Mouse (Mus musculus): ENCODE results near the gene Msx2. TPM values are rescaled to one million over a fixed set of nuclear protein-coding genes. Genes with fewer than 3 reads are reported as not detected.

The Msx2 gene
- total RNA-seq, 1 experiment from 2014 or later, result not detected

DNA sequence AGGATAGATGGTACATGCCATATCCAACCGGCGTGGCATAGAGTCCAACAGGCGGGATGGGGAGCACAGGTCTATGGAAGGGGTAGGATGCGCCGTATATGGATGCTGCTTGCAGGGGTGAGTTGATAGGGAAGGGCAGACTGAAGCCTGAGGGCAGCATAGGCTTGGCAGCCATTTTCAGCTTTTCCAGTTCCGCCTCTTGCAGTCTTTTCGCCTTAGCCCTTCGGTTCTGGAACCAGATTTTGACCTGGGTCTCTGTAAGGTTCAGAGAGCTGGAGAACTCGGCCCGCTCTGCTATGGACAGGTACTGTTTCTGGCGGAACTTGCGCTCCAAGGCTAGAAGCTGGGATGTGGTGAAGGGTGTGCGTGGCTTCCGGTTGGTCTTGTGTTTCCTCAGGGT lies 4.7 kb downstream of the Msx2 start:
- ATAC-seq (replicated peaks; ENCODE audit: insufficient number of reproducible peaks, low FRiP score, low TSS enrichment, poor library complexity, severe bottlenecking), result no peak

DNA sequence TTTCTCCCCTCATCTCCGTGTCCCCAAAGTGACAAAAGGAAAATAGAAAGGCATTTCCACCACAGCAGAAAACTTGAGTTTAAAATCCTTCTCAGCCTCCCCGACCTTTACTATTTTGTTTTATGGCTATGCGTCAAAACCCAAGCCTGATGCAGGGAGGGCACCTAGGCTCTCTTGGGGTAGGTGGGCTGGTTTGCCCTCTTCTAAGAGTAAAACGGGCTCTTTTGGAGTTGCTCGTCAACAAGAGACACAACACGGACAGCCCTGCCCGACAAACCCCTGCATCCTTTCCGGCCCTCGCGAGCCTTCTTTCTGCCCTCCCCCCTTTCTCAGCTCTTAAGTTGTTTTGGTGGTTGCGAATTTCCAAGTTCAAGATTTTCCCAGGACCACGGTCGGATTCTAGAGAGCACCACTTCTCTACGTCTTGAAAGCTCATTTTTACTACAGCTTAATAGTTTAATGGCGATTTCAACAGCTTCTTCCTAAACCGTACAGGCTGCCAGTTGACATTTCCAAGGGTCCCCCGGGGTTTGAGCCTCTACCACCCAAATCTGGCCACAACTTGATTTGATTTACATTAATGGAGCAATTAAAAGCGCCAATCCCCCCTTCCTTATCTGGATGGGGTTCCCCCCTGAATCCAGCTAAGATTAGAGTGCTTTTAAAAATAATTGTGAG lies 6.5 kb downstream of the Msx2 start:
- no peak for ATAC-seq (replicated peaks; ENCODE audit: insufficient number of reproducible peaks, low FRiP score, low TSS enrichment, poor library complexity, severe bottlenecking)

DNA sequence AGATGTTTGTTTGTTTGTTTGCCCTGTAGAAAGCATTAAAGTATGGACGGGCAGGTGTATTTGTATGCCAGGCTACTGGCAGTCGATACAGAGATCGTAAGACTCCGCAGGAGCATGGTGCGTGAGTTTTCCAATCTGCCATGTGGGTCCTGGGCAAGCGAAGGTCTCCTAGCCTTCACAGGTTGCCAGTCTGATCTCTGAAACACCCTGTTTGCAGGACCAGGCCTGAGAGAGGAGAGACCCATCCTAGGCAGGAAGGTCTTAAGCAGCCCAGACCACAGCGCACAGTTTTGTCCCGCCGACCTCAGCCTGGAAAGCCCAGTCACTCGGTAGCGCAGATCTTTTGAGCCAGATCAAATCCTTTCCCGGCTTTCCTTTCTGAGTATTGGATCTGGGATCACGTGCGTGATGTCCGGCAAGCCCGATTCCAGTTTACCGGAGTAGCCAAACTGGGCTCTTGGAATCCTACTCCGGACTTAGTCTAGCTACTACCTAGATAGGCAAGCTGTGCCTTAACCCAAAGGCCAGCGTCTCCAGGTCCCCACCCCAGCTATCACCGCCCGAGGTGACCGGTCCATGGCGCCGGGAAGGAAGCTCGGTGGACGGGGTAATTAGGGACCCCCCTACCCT lies 7.6 kb downstream of the Msx2 start:
- no peak for ATAC-seq (replicated peaks; ENCODE audit: insufficient number of reproducible peaks, low FRiP score, low TSS enrichment, poor library complexity, severe bottlenecking)

DNA sequence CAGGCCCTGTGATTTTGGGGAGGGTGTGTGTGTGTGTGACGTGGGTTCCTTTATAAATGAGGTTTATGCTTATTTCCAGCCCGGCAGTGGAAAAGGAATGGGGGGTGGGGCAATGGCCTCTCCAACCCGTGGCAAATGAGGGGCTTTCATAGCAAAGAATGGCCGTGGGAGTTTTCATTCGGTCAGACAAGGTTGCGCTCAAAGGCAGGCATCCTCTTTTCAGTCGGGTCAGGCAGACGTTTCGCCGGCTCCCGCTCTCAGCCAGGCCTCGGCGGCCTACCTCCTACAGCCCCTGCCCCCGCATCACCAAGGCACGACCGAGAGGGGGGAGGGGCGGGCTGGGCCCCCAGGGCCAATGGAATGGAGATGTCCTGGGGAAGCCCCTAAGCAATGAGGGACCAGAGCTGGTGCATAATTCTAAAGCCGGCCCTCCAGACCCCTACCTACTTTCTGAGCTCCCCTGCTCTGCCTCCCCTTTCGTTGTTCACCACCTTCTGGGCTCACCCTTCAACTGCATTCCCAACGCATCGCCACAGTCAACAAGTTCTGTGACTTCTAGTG lies 8.4 kb downstream of the Msx2 start:
- ATAC-seq (replicated peaks; ENCODE audit: insufficient number of reproducible peaks, low FRiP score, low TSS enrichment, poor library complexity, severe bottlenecking), result no peak

DNA sequence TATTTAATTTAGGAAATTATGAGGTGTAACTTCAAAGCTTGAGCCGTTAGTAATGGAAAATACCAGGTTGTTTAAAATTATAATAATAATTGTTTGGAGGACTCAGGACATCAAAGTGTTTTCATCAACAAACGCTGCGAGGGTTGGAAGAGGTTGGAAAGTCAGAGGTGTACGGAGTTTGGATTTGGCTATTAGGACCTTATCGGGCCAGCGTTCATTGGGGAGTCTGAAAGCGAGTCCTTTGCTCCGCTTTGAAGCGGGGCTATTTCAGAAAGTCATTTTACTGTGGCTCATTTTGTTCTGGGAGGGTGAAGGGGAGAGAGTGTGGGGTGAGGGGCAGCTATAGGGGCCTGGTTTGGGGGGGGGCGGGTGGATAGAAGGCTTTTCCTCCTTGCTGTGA lies 8.9 kb downstream of the Msx2 start:
- ATAC-seq (replicated peaks; ENCODE audit: insufficient number of reproducible peaks, low FRiP score, low TSS enrichment, poor library complexity, severe bottlenecking), result no peak

DNA sequence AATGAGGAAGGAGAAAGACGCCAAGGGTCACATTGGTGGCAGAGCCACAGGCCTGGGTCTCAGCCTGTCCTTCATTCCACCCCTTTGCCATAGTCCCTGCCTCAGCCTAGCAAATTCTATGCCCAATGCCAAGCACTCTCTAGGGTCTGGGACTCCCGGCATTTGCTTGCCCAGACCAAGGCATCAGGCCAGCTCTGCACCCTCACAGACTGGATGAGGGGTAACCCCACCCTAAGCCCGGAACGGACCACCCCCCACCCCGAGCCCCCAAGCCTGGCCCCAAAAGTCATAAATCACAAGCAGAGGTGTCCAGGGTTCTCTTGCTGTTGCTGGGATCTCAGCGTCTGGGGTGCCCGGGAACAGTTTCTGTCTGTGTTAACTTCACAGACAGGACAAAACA lies 9.8 kb downstream of the Msx2 start:
- no peak for ATAC-seq (replicated peaks; ENCODE audit: insufficient number of reproducible peaks, low FRiP score, low TSS enrichment, poor library complexity, severe bottlenecking)

DNA sequence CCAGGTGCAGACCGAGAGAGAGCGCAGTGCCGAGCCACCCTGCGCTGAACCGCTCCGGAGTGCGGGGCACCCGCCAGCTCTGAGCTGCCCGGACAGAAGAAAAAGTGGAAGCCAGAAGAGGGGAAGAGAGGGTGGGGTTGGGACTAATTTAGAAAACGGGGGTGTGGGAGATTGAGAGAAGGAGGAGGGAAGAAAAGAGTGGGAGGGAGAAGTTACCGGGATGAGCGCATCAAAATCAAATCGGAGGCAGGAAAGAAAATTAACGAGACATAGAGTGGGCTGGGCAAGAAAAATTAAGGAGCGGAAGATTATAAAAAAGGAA lies 10.3 kb downstream of the Msx2 start:
- no peak for ATAC-seq (replicated peaks; ENCODE audit: insufficient number of reproducible peaks, low FRiP score, low TSS enrichment, poor library complexity, severe bottlenecking)

DNA sequence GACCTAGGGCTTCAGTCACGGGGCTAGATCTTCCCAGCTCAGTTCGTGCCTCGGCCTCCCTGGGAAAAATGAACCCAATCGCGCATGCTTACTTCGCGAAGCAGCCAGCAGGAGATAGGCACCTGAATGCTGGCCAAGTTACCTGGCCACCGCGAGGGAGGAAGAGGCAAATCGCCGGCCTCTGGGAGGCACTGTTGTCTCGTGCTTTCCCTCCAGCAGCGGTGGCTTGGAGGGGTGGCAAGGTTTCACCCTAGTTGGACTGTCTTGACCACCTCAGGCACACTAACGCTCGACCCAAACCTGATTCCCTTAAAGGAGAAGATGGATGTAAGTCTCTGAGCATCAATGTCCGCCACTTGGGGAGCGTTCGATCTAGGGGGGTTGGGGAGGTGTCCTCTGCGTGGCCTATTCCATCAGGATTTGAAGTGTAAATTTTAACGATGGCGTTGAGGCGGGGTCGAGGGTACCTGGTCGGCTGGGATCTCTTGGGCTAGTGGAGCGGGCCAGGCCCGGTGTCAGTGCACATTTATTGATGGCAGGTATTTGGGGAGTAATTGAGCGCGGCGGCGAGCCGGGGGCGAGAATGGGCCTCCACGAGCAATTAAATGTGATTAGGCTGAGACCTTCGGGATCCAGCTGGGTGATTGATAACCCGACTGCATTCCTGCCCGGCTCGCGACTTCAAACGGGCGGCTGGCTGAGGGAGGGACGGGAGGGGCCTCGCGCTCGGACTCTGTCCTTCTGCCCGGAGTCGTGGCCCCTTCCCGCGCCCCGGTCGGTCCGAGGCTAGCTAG lies 10.8 kb downstream of the Msx2 start:
- no peak for ATAC-seq (replicated peaks; ENCODE audit: insufficient number of reproducible peaks, low FRiP score, low TSS enrichment, poor library complexity, severe bottlenecking)

DNA sequence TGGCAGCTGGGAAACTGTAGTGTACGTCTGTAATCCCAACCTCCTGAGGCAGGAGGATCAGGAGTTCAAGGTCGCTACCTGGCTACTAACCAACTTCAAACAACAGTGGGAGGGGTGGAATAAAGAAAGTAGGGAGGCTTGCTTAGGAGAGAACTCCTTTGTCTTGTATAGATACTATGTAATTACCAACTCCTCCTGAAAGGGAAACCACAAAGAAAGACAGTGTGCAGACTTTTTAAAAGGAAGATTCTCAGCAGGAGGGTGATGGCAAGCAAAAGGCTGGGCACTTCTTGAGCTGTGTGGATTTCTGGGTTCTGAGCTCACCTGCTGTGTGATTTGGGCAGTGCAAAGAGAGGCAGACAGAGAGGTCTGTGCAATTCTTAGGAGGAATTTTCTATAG lies 11.5 kb downstream of the Msx2 start:
- ATAC-seq (replicated peaks; ENCODE audit: insufficient number of reproducible peaks, low FRiP score, low TSS enrichment, poor library complexity, severe bottlenecking), result no peak

DNA sequence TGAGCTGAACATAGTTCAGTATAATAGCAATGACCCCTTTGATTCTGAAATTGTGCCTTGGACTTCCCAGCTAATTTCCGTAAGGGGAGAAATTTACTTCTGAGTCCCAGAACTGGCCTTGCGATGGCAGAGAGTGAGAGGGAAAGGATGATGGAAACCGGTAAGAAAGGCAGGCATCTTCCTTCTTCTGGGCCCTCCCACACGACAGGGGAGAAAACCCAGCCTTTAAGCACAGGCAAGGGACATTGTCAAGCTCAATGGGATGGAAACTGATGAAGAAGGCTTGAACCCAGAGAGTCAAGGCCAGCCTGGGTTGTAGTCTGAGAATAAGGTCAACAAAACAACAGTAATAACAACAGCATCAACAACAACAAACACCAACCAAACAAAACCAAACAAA lies 14.1 kb downstream of the Msx2 start:
- ATAC-seq (replicated peaks; ENCODE audit: insufficient number of reproducible peaks, low FRiP score, low TSS enrichment, poor library complexity, severe bottlenecking), result no peak

DNA sequence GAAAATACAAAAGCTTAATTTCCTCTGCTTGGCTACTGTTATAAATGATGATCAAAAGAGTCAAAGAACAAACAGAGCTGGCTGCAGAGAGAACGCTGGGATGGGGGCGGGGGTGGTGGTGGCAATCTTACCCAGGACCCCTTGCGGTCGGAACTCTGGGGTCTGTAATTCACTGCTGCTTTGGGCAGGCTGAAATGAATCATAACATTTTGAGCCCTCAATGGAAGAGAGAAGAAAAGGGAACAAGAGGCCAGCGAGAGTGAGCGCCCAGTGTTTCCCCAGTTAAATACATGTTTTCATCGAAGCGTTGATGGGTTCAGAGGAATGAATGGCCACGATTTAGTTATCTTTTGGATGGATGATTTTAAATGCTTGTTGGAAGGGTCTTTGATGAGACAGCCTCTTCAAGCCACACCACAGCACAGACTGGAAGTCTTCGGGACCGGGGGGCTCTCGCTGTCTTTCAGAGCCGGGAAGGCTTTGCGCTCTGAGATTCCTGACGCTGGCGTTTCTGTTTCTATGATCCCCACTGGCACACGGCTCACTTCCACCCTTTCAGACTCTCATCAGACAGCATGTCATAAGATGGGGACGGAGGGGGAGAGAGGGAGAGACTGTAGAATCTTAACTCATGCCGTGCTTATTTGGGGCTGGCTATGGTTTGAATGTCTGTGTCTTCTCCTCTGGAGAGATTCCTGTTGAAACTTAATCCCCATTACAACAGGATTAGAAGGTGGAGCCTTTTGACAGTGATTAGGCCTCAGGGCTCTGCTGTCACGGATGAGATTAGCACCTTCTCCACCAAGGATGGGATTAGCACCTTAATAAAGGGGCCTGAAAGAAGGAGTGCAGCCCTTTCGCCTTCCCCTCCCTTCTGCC lies 17.8 kb downstream of the Msx2 start:
- ATAC-seq (replicated peaks; ENCODE audit: insufficient number of reproducible peaks, low FRiP score, low TSS enrichment, poor library complexity, severe bottlenecking), result no peak

DNA sequence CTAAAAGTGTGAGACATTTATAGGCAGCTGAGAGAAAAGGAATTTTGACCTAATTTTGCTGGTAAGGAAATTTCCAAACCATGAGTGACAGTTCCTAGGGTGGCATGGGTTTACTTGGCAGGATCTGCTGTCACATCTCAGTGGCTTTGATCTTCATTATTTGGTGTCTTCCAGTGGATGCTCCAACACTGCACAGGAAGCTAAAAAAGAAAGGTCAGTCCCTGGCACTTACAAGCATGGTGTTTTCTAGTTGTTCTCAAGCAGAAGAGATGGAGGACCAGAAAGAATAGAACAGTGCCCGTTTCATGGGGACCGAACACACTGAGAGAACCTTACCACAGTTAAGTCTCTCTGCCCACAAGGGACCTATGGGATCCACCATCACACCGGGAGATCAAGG lies 18.9 kb downstream of the Msx2 start:
- no peak for ATAC-seq (replicated peaks; ENCODE audit: insufficient number of reproducible peaks, low FRiP score, low TSS enrichment, poor library complexity, severe bottlenecking)

DNA sequence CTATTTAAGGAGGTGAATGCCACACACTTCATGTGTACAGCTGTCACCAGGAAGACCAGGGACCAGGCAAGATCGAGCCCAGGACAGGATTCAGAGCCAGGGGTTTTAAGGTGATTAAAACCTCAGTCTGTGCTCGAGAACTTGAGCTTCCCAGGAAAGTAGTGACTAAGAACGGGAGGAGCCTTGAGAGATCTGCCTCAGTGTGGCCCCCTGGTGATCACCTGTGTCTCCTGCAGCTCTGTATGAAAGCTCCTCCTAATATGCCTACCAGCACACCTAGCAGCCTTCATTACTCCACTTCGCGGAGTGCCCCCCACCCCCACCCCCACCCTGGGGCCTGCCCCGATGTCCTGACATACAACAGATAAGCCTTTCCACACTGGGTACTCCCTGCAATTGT lies 25.3 kb downstream of the Msx2 start:
- no peak for ATAC-seq (replicated peaks; ENCODE audit: insufficient number of reproducible peaks, low FRiP score, low TSS enrichment, poor library complexity, severe bottlenecking)

DNA sequence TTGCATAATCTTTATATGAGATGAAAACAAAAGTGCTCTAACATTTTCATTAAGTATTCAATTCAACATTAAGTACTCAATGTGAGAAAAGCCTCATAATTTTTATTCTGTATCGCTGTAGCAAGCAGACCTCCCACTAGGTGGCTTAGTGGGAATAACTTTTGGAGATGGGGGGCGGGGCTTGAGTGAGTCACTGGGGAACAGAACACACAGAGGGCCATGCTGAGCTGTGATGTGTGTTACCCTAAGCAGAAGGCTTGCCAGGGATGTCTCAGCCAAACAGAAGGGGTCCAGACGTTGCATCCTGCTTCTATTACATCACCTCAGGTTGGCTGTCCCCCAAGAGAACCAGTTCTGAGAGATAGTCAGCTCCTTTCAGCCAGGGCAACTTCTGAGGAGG lies 29.3 kb downstream of the Msx2 start:
- no peak for ATAC-seq (replicated peaks; ENCODE audit: insufficient number of reproducible peaks, low FRiP score, low TSS enrichment, poor library complexity, severe bottlenecking)

DNA sequence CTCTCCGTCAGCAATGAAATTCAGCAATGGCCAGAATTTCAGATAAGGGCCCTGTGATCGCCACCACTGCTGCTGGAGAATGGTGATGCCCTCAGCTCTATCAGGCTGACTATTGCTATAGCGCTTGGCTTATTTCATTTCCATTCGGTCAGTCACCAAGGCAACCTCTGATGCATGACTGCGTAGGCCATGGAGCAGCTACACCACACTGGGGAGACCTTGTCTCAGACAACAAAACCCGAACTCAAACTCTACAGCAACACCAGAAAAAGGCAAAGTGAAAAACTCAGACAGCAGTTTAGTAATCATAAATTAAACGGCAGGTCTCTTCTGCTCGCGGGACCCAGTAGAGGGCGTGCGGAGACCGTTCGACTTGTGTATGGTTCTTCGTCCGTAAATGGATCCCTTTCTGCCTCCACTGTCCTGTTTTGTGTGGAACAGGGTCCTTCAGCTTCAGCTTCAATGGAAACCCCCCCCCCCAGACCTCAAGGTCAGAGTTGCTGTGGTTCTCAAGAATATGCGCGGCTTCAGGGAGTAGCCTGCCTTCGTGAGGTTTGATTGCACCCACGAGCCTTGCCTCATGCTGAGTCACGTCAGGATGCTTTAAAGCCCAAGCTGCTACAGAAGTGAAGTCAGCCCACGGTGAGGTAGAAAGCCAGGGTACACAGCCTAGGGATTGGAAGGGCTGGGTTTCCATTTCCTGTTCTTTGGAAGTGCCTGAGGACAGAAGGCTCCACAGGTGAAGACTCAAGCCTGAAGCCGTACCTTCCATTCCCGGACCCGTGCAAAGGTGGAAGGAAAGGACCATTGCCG lies 30.5 kb downstream of the Msx2 start:
- ATAC-seq (replicated peaks; ENCODE audit: insufficient number of reproducible peaks, low FRiP score, low TSS enrichment, poor library complexity, severe bottlenecking), result no peak

DNA sequence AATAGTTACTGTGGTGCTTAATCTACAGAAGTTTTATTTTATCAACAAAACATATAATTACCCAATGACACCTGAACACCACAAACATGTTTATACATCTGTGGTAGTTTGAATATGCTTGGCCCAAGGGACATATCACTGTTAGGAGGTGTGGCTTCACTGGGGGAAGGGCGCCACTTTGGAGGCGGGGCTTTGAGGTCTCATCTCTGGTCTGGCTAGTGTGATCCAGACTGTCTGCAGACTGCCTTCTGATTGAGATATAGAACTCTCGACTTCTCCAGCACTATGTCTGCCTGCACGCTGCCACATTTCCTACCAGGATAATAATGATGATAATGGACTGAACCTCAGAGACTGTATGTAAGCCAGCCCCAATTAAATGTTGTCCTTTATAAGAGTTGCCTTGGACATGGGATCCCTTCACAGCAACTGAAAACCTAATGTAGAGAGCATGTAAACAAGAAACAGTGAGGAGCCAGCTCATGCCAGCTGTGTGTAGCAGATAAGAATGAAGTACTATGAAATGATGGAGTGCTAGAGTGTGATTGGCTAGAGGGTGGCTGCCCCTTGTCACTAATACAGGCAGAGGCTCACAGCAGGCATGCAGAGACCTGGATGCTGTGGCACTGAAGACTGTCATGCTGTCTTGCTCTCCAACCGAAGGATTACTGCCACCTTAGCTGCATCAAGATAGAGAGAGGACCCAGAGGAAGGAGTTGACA lies 31.4 kb downstream of the Msx2 start:
- ATAC-seq (replicated peaks; ENCODE audit: insufficient number of reproducible peaks, low FRiP score, low TSS enrichment, poor library complexity, severe bottlenecking), result no peak

DNA sequence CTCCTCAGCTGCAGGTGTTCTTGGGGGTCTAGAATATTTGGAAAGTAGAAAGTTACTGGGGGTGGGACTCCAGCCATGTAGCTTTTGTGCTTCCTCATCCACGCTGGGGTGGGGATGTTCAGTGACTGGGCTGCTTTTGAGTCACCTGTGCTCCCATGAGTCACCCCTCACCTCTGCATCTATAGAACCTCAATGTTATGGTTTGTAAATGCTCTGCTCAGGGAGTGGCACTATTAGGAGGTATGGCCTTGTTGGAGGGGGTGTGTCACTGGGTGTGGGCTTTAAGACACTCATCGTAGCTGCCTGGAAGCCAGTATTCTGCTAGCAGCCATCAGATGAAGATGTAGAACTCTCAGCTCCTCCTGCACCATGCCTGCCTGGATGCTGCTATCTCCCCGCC lies 32.9 kb downstream of the Msx2 start:
- no peak for ATAC-seq (replicated peaks; ENCODE audit: insufficient number of reproducible peaks, low FRiP score, low TSS enrichment, poor library complexity, severe bottlenecking)

DNA sequence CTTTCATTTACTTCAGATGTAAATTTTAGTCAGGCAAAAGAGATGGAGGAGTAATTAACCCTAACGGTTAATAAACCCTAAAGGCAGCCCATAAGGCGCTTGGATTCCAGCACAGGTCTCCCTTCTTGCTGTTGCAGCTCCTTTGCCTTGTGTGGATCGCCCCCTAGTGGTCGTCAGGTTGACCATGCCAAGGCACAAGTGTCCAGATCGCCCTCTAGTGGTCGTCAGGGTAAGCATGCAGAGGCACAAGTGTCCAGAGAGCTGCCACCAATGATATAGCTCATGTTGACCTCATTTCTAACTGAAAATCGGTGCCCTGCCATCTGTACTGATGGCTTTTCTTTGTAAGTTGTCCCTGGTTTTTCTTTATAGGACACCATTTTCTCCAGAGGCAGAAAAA lies 46.4 kb downstream of the Msx2 start:
- peak; percentile 86 for ATAC-seq (replicated peaks; ENCODE audit: insufficient number of reproducible peaks, low FRiP score, low TSS enrichment, poor library complexity, severe bottlenecking)

Measured in monocyte, adult 5-6 weeks (primary cell).